Mouse (Mus musculus): ENCODE data around the gene 1600014C10Rik. TPM values are rescaled to one million over a fixed set of nuclear protein-coding genes. Genes with fewer than 3 reads are reported as not detected.

Gene 1600014C10Rik
- polyA plus RNA-seq, 1 experiment: 26.7 TPM

GRCm38 (mm10) chr7:38183709-38184417 is 846 bp downstream of the 1600014C10Rik start:
- DNase-seq (ENCODE audit: extremely low spot score in 1 of 2, low spot score in 1 of 2): peak; percentile 72 to 89

GRCm38 (mm10) chr7:38184418-38184745 is 1.4 kb downstream of the 1600014C10Rik start:
- no peak for DNase-seq (ENCODE audit: extremely low spot score in 1 of 2, low spot score in 1 of 2)

- no peak for DNase-seq (ENCODE audit: extremely low spot score in 1 of 2, low spot score in 1 of 2)
These were observed 1.8 kb downstream of the 1600014C10Rik start for GRCm38 (mm10) chr7:38184786-38185185.

- no peak for DNase-seq (ENCODE audit: extremely low spot score in 1 of 2, low spot score in 1 of 2)
These were observed 3.8 kb downstream of the 1600014C10Rik start for GRCm38 (mm10) chr7:38186861-38187260.

GRCm38 (mm10) chr7:38187796-38188195 is 4.8 kb downstream of the 1600014C10Rik start:
- no peak for DNase-seq (ENCODE audit: extremely low spot score in 1 of 2, low spot score in 1 of 2)

- DNase-seq (ENCODE audit: extremely low spot score in 1 of 2, low spot score in 1 of 2): no peak
These were observed 5.5 kb downstream of the 1600014C10Rik start for GRCm38 (mm10) chr7:38188281-38189075.

GRCm38 (mm10) chr7:38189136-38189982 is 6.3 kb downstream of the 1600014C10Rik start:
- peak in 1 of 2 experiments; percentile 25 for DNase-seq (ENCODE audit: extremely low spot score in 1 of 2, low spot score in 1 of 2)

- DNase-seq (ENCODE audit: extremely low spot score in 1 of 2, low spot score in 1 of 2): no peak
These were observed 7.2 kb downstream of the 1600014C10Rik start for GRCm38 (mm10) chr7:38190056-38190835.

- DNase-seq (ENCODE audit: extremely low spot score in 1 of 2, low spot score in 1 of 2): no peak
These were observed 8.1 kb downstream of the 1600014C10Rik start for GRCm38 (mm10) chr7:38191146-38191545.

- peak in 1 of 2 experiments; percentile 20 for DNase-seq (ENCODE audit: extremely low spot score in 1 of 2, low spot score in 1 of 2)
These were observed 8.6 kb downstream of the 1600014C10Rik start for GRCm38 (mm10) chr7:38191571-38191970.

- DNase-seq (ENCODE audit: extremely low spot score in 1 of 2, low spot score in 1 of 2): no peak
These were observed 17.0 kb downstream of the 1600014C10Rik start for GRCm38 (mm10) chr7:38199907-38200605.

- DNase-seq (ENCODE audit: extremely low spot score in 1 of 2, low spot score in 1 of 2): peak; percentile 61 to 93
These were observed 17.7 kb downstream of the 1600014C10Rik start for GRCm38 (mm10) chr7:38200606-38201289.

- DNase-seq (ENCODE audit: extremely low spot score in 1 of 2, low spot score in 1 of 2): no peak
These were observed 18.3 kb downstream of the 1600014C10Rik start for GRCm38 (mm10) chr7:38201290-38201658.

GRCm38 (mm10) chr7:38204314-38204713 is 21.3 kb downstream of the 1600014C10Rik start:
- peak in 1 of 2 experiments; percentile 21 for DNase-seq (ENCODE audit: extremely low spot score in 1 of 2, low spot score in 1 of 2)

GRCm38 (mm10) chr7:38205801-38206200 is 22.8 kb downstream of the 1600014C10Rik start:
- DNase-seq (ENCODE audit: extremely low spot score in 1 of 2, low spot score in 1 of 2): no peak

GRCm38 (mm10) chr7:38206564-38206963 is 23.5 kb downstream of the 1600014C10Rik start:
- no peak for DNase-seq (ENCODE audit: extremely low spot score in 1 of 2, low spot score in 1 of 2)

- DNase-seq (ENCODE audit: extremely low spot score in 1 of 2, low spot score in 1 of 2): no peak
These were observed 26.0 kb downstream of the 1600014C10Rik start for GRCm38 (mm10) chr7:38208969-38209368.

- DNase-seq (ENCODE audit: extremely low spot score in 1 of 2, low spot score in 1 of 2): no peak
These were observed 26.6 kb downstream of the 1600014C10Rik start for GRCm38 (mm10) chr7:38209478-38210152.
